Mouse (Mus musculus) granulocyte monocyte progenitor cell, adult 5-6 weeks (primary cell): ENCODE measurements at regions not wholly inside any gene's neighbourhood (a gene's known extent, or its start where the extent isn't known, plus 50 kb on each side); places are given as distances from the start of the nearest gene placed in this dataset.
"Not testable (repeated sequence)": the region's sequence is repeated elsewhere in the genome, so short reads cannot be mapped to it uniquely, and the experiment has no call there.

ENCODE experiments used
- ATAC-seq: replicated peaks from 2 replicates; pipeline ENCODE4 v1.8.0; 2016; ENCODE audit warnings: mild to moderate bottlenecking, moderate TSS enrichment, inconsistent platforms; ENCODE audit not compliant: poor library complexity, severe bottlenecking

GRCm38 (mm10) chr7:122820587-122821535 is 144.6 kb upstream of the Rbbp6 start:
- no peak for ATAC-seq

GRCm38 (mm10) chr7:122823429-122823828 is 142.1 kb upstream of the Rbbp6 start:
- ATAC-seq, result peak; percentile 98

GRCm38 (mm10) chr7:122839091-122839490 is 126.4 kb upstream of the Rbbp6 start:
- no peak for ATAC-seq

- no peak for ATAC-seq
Measured at GRCm38 (mm10) chr7:122844831-122845230, 120.7 kb upstream of the Rbbp6 start.

GRCm38 (mm10) chr7:122847376-122847775 is 118.1 kb upstream of the Rbbp6 start:
- ATAC-seq, result no peak

GRCm38 (mm10) chr7:122873386-122873785 is 92.1 kb upstream of the Rbbp6 start:
- ATAC-seq, result no peak

- no peak for ATAC-seq
Measured at GRCm38 (mm10) chr7:122876286-122876685, 89.2 kb upstream of the Rbbp6 start.

GRCm38 (mm10) chr7:122881890-122882500 is 83.5 kb upstream of the Rbbp6 start:
- not testable (repeated sequence) for ATAC-seq

- ATAC-seq, result no peak
Measured at GRCm38 (mm10) chr7:122886737-122887136, 78.7 kb upstream of the Rbbp6 start.

- ATAC-seq, result no peak
Measured at GRCm38 (mm10) chr7:122897148-122897547, 68.3 kb upstream of the Rbbp6 start.

GRCm38 (mm10) chr7:122906056-122906455 is 59.4 kb upstream of the Rbbp6 start:
- no peak for ATAC-seq

GRCm38 (mm10) chr7:122909296-122909695 is 56.2 kb upstream of the Rbbp6 start:
- no peak for ATAC-seq
